Comparison of ENCODE assay signal across 11 mouse cellular contexts in genomic region chr14:86062885-86063619, GRCm38 (mm10).
DNase-seq lines count a peak whose midpoint lies in the region; ATAC-seq lines count a peak whose summit lies in the region.
"Had no signal": no experiment of that assay in that cellular context is flagged by ENCODE, and none has a peak within 500 bp of the region (broad histone marks: within the 10 kb centered on the region; RNA-seq: fewer than 3 reads in every experiment).

No protein-coding gene starts in this region.

- peak; percentile 89 for ATAC-seq in frontal cortex, adult (ENCODE audit: low TSS enrichment)
- ATAC-seq: intestine, embryonic 16.5 days had no signal

- DNase-seq in frontal cortex, postnatal 25 days (ENCODE audit: low spot score in 2 of 2) = no peak
- DNase-seq in retina, embryonic 14.5 days (ENCODE audit: low spot score) = peak; percentile 6
- no peak for DNase-seq in retina, postnatal 1 day
- DNase-seq in layer of hippocampus, postnatal 36 days = peak; percentile 11 to 15
- peak; percentile 10 for DNase-seq in right cerebral cortex, postnatal 14 days
- no peak for DNase-seq in adrenal gland, adult 18-20 months (ENCODE audit: low spot score in 2 of 2)
- no peak for DNase-seq in adipocyte (ENCODE audit: low spot score)
- DNase-seq: gastrocnemius, postnatal 14 days; liver, embryonic 13.5 days had no signal

Comparison
In these comparisons a context has a peak if more than half of its experiments do, and no peak if none do; other contexts are left out.
1. DNase-seq: peak in retina, embryonic 14.5 days (single experiment), layer of hippocampus, postnatal 36 days (2 of 2) and right cerebral cortex, postnatal 14 days (single experiment); none in frontal cortex, postnatal 25 days (0 of 2), retina, postnatal 1 day (single experiment), adrenal gland, adult 18-20 months (0 of 2) and adipocyte (single experiment).